Mouse (Mus musculus) thymus, adult 2 months (tissue): ENCODE results near the gene Mgat4b. TPM values are rescaled to one million over a fixed set of nuclear protein-coding genes. Genes with fewer than 3 reads are reported as not detected.

ENCODE experiments used
- DNase-seq: peaks from one replicate; pipeline ENCODE4 v3.0.0; 2021
- H3K27ac ChIP-seq: fragments of 200-500 bp; 2 replicates; pipeline ENCODE4 v1.5.1; 2012; ENCODE audit warnings: low read length, control low read depth; ENCODE audit not compliant: control insufficient read depth, insufficient read depth
- H3K27me3 ChIP-seq: fragments of 200-500 bp; 2 replicates; pipeline ENCODE4 v1.6.1; 2012; ENCODE audit warnings: mild to moderate bottlenecking, low read length, moderate library complexity, mixed read lengths; ENCODE audit not compliant: control insufficient read depth, insufficient read depth
- H3K36me3 ChIP-seq: fragments of 200-500 bp; 2 replicates; pipeline ENCODE4 v1.6.1; 2012; ENCODE audit warnings: mild to moderate bottlenecking, low read length, moderate library complexity; ENCODE audit not compliant: control insufficient read depth, insufficient read depth
- H3K4me1 ChIP-seq: fragments of 200-500 bp; replicated peaks from 2 replicates; pipeline ENCODE4 v1.6.1; 2012; ENCODE audit warnings: low read length; ENCODE audit not compliant: control insufficient read depth, insufficient read depth
- H3K4me3 ChIP-seq: fragments of 200-500 bp; 2 replicates; pipeline ENCODE4 v1.5.1; 2012; ENCODE audit warnings: mild to moderate bottlenecking, low read length, control low read depth, moderate library complexity; ENCODE audit not compliant: control insufficient read depth, insufficient read depth
- CTCF ChIP-seq: fragments of 200-500 bp; IDR thresholded peaks from 2 replicates; pipeline ENCODE4 v1.5.1; 2012; ENCODE audit warnings: mild to moderate bottlenecking, control low read depth, low read length, moderate library complexity, borderline replicate concordance; ENCODE audit not compliant: control insufficient read depth, poor library complexity, insufficient read depth; ENCODE audit errors: extremely low read depth
- POLR2A ChIP-seq: fragments of 200-500 bp; IDR thresholded peaks from 2 replicates; pipeline ENCODE4 v1.6.1; 2012; ENCODE audit warnings: mild to moderate bottlenecking, low read length, control low read depth, moderate library complexity; ENCODE audit not compliant: control insufficient read depth, poor library complexity, insufficient read depth; ENCODE audit errors: extremely low read depth
- WGBS: fragments of 180-500 bp; shearing (Covaris S2); methylation state at CpG from one replicate; pipeline ENCODE4 v1.1.7; 2018; 5-methylcytosine and 5-hydroxymethylcytosine counted together
- polyA plus RNA-seq: library from polyadenylated mRNA; depleted of rRNA; stranded (reverse); fragments of >200 nt; gene quantifications from 2 replicates; pipeline ENCODE4 v1.2.3, GENCODE M21; 2012

Gene Mgat4b
- polyA plus RNA-seq, 1 experiment: 29.5 TPM

- TF ChIP-seq POLR2A (no peak), CTCF (no peak)
- 95% methylated on average over 9 of the region's 9 CpGs for WGBS
- Histone ChIP-seq H3K27ac (no peak overlapping the region), H3K27me3 (no peaks in the 10 kb centered on the region), H3K4me3 (no peak overlapping the region), H3K4me1 (peaks cover 7% of the 10 kb centered on the region), H3K36me3 (no peaks in the 10 kb centered on the region)
- no peak for DNase-seq
These were observed 4.9 kb downstream of the Mgat4b start for GRCm38 (mm10) chr11:50215633-50216032.

GRCm38 (mm10) chr11:50216724-50217366, 6.2 kb downstream of the Mgat4b start:
- no peak for DNase-seq

GRCm38 (mm10) chr11:50217811-50218210, 7.1 kb downstream of the Mgat4b start:
- H3K36me3 ChIP-seq: no peaks in the 10 kb centered on the region
- no peaks in the 10 kb centered on the region for H3K4me1 ChIP-seq
- no peak overlapping the region for H3K4me3 ChIP-seq
- no peak overlapping the region for H3K27ac ChIP-seq
- DNase-seq: no peak
- TF ChIP-seq CTCF (no peak), POLR2A (no peak)
- H3K27me3 ChIP-seq: no peaks in the 10 kb centered on the region
- WGBS: 96% methylated on average over 4 of the region's 4 CpGs

More at GRCm38 (mm10) chr11:50216724-50217366, 6.2 kb downstream of the Mgat4b start:
- WGBS: 93% methylated on average over 4 of the region's 4 CpGs
- H3K4me3 ChIP-seq: no peak overlapping the region
- no peaks in the 10 kb centered on the region for H3K27me3 ChIP-seq
- no peak for TF ChIP-seq POLR2A
- TF ChIP-seq CTCF: no peak
- no peaks in the 10 kb centered on the region for H3K4me1 ChIP-seq
- no peaks in the 10 kb centered on the region for H3K36me3 ChIP-seq
- H3K27ac ChIP-seq: no peak overlapping the region

- H3K36me3 ChIP-seq: no peaks in the 10 kb centered on the region
- H3K4me3 ChIP-seq: no peak overlapping the region
- TF ChIP-seq CTCF: no peak
- no peak for TF ChIP-seq POLR2A
- WGBS: 93% methylated on average over 2 of the region's 2 CpGs
- H3K27ac ChIP-seq: no peak overlapping the region
- no peak for DNase-seq
- H3K27me3 ChIP-seq: no peaks in the 10 kb centered on the region
- peaks cover 7% of the 10 kb centered on the region for H3K4me1 ChIP-seq
These were observed 9.1 kb downstream of the Mgat4b start for GRCm38 (mm10) chr11:50219833-50220232.

GRCm38 (mm10) chr11:50222559-50223276, 12.0 kb downstream of the Mgat4b start:
- no peak for DNase-seq
- peaks cover 22% of the 10 kb centered on the region for H3K4me1 ChIP-seq
- no peak overlapping the region for H3K4me3 ChIP-seq
- H3K27ac ChIP-seq: no peak overlapping the region
- WGBS: 74% methylated on average over 7 of the region's 7 CpGs
- H3K27me3 ChIP-seq: no peaks in the 10 kb centered on the region
- H3K36me3 ChIP-seq: no peaks in the 10 kb centered on the region
- TF ChIP-seq CTCF (no peak), POLR2A (no peak)

GRCm38 (mm10) chr11:50223783-50224662, 13.3 kb downstream of the Mgat4b start:
- H3K36me3 ChIP-seq: no peaks in the 10 kb centered on the region
- 7% methylated on average over 17 of the region's 17 CpGs for WGBS
- no peak for TF ChIP-seq POLR2A
- TF ChIP-seq CTCF: no peak
- no peaks in the 10 kb centered on the region for H3K27me3 ChIP-seq
- H3K27ac ChIP-seq: no peak overlapping the region
- no peak for DNase-seq
- peak overlapping the region; percentile 70 for H3K4me3 ChIP-seq
- H3K4me1 ChIP-seq: peaks cover 22% of the 10 kb centered on the region
